Mouse (Mus musculus) embryonic facial prominence, embryonic 12.5 days (tissue): ENCODE results near the gene Pate1. TPM values are rescaled to one million over a fixed set of nuclear protein-coding genes. Genes with fewer than 3 reads are reported as not detected.

Experiments used
- ATAC-seq: fragments of 200-750 bp; cut with Nextera tagmentation; 2 replicates; pipeline ENCODE4 v1.8.0; 2017; ENCODE audit not compliant: insufficient number of reproducible peaks, insufficient read depth, low FRiP score, low TSS enrichment
- H3K27ac ChIP-seq: fragments of 300-500 bp; sonication (generic); 2 replicates; pipeline ENCODE4 v1.5.1; 2016; ENCODE audit warnings: mild to moderate bottlenecking
- H3K27me3 ChIP-seq: fragments of 300-500 bp; sonication (generic); 2 replicates; pipeline ENCODE4 v1.6.1; 2016; ENCODE audit warnings: mild to moderate bottlenecking, moderate library complexity
- H3K36me3 ChIP-seq: fragments of 300-500 bp; sonication (generic); 2 replicates; pipeline ENCODE4 v1.6.1; 2016; ENCODE audit warnings: mild to moderate bottlenecking
- H3K4me1 ChIP-seq: fragments of 300-500 bp; sonication (generic); 2 replicates; pipeline ENCODE4 v1.6.1; 2016
- H3K4me2 ChIP-seq: fragments of 300-500 bp; sonication (generic); replicated peaks from 2 replicates; pipeline ENCODE4 v1.6.1; 2016; ENCODE audit warnings: mild to moderate bottlenecking, moderate library complexity
- H3K4me3 ChIP-seq: fragments of 300-500 bp; sonication (generic); 2 replicates; pipeline ENCODE4 v1.5.1; 2016; ENCODE audit warnings: mild to moderate bottlenecking
- H3K9ac ChIP-seq: fragments of 300-500 bp; sonication (generic); 2 replicates; pipeline ENCODE4 v1.6.1; 2016; ENCODE audit warnings: mild to moderate bottlenecking, moderate library complexity
- H3K9me3 ChIP-seq: fragments of 300-500 bp; sonication (generic); 2 replicates; pipeline ENCODE4 v1.6.1; 2016; ENCODE audit warnings: mild to moderate bottlenecking, moderate library complexity
- WGBS: fragments of 180-500 bp; shearing (Covaris S2); methylation state at CpG from one replicate; pipeline ENCODE4 v1.1.7; 2016; 5-methylcytosine and 5-hydroxymethylcytosine counted together
- polyA plus RNA-seq: library from polyadenylated mRNA; unstranded; fragments of >200 nt; fragmentation: Nextera tagmentation; extraction: Ambion mirVana; gene quantifications from 2 replicates; pipeline ENCODE4 v1.2.1, GENCODE M21; 2016

Pate1 gene
- polyA plus RNA-seq = not detected in 2 replicates

- 32% methylated on average over 1 of the region's 1 CpGs for WGBS
- H3K36me3 ChIP-seq = no peaks in the 10 kb centered on the region
Measured at GRCm38 (mm10) chr9:35687013-35687412, at the start of gene Pate1. Gene Pate1 (minus strand): TSS chr9:35687390.

GRCm38 (mm10) chr9:35707265-35707664 is 20.1 kb upstream of the Pate1 start:
- H3K27ac ChIP-seq = no peak overlapping the region
- H3K4me1 ChIP-seq = no peaks in the 10 kb centered on the region
- H3K27me3 ChIP-seq = no peaks in the 10 kb centered on the region
- H3K4me3 ChIP-seq = no peak overlapping the region
- no peak overlapping the region for H3K9ac ChIP-seq
- ATAC-seq = no peak
- H3K36me3 ChIP-seq = no peaks in the 10 kb centered on the region
- H3K9me3 ChIP-seq = no peaks in the 10 kb centered on the region
- no peak overlapping the region for H3K4me2 ChIP-seq

More at GRCm38 (mm10) chr9:35687013-35687412, at the start of gene Pate1:
- Histone ChIP-seq H3K4me1 (peaks cover 7% of the 10 kb centered on the region; the same call in 1 of the 2 replicates), H3K27me3 (no peaks in the 10 kb centered on the region), H3K4me3 (no peak within 1 kb of the TSS), H3K9ac (no peak within 1 kb of the TSS), H3K4me2 (no peak within 1 kb of the TSS), H3K9me3 (no peaks in the 10 kb centered on the region), H3K27ac (no peak within 1 kb of the TSS)
- ATAC-seq = peak; percentile 15; the same call in 1 of the 2 replicates

GRCm38 (mm10) chr9:35691924-35692323 is 4.7 kb upstream of the Pate1 start:
- no peak overlapping the region for H3K4me3 ChIP-seq
- H3K9me3 ChIP-seq = no peaks in the 10 kb centered on the region
- no peak overlapping the region for H3K27ac ChIP-seq
- H3K36me3 ChIP-seq = no peaks in the 10 kb centered on the region
- H3K4me2 ChIP-seq = no peak overlapping the region
- H3K27me3 ChIP-seq = no peaks in the 10 kb centered on the region
- no peak overlapping the region for H3K9ac ChIP-seq
- ATAC-seq = no peak
- H3K4me1 ChIP-seq = peaks cover 3% of the 10 kb centered on the region; the same call in 1 of the 2 replicates

- ATAC-seq = no peak
- no peak overlapping the region for H3K4me2 ChIP-seq
- H3K36me3 ChIP-seq = no peaks in the 10 kb centered on the region
- no peak overlapping the region for H3K27ac ChIP-seq
- no peaks in the 10 kb centered on the region for H3K27me3 ChIP-seq
- H3K4me1 ChIP-seq = no peaks in the 10 kb centered on the region
- H3K4me3 ChIP-seq = no peak overlapping the region
- WGBS = 79% methylated on average over 2 of the region's 2 CpGs
- no peaks in the 10 kb centered on the region for H3K9me3 ChIP-seq
- H3K9ac ChIP-seq = no peak overlapping the region
Measured at GRCm38 (mm10) chr9:35673557-35673956, 13.6 kb downstream of the Pate1 start.

GRCm38 (mm10) chr9:35648102-35648501 is 39.1 kb downstream of the Pate1 start, which contains the start of gene Pate3:
Gene Pate3 (minus strand): TSS chr9:35648202.
- H3K9me3 ChIP-seq = no peaks in the 10 kb centered on the region
- H3K4me2 ChIP-seq = no peak within 1 kb of the TSS
- no peak within 1 kb of the TSS for H3K4me3 ChIP-seq
- no peaks in the 10 kb centered on the region for H3K36me3 ChIP-seq
- no peak for ATAC-seq
- no peaks in the 10 kb centered on the region for H3K27me3 ChIP-seq
- no peak within 1 kb of the TSS for H3K9ac ChIP-seq
- H3K4me1 ChIP-seq = no peaks in the 10 kb centered on the region
- 63% methylated on average over 1 of the region's 1 CpGs for WGBS
- no peak within 1 kb of the TSS for H3K27ac ChIP-seq

Other genes starting within 250 kb of the Pate1 start
- not detected in 2 replicates for gene Gm1113, start 169.1 kb downstream of the Pate1 start, polyA plus RNA-seq
- gene Ddx25, start 128.9 kb downstream of the Pate1 start, polyA plus RNA-seq = 6.2 and 6.4 TPM in 2 replicates
- 20.9 and 21.4 TPM in 2 replicates for gene Pus3, start 128.8 kb downstream of the Pate1 start, polyA plus RNA-seq
- gene Pate2, start 117.1 kb downstream of the Pate1 start, polyA plus RNA-seq = 1.2 and 1.3 TPM in 2 replicates
- gene Hyls1, start 117.0 kb downstream of the Pate1 start, polyA plus RNA-seq = 20.3 and 23.6 TPM in 2 replicates
- not detected in 2 replicates for gene Pate4, start 75.4 kb downstream of the Pate1 start, polyA plus RNA-seq
- gene Pate3, start 39.2 kb downstream of the Pate1 start, polyA plus RNA-seq = not detected in 2 replicates
- gene Gm17677, start 53.7 kb upstream of the Pate1 start, polyA plus RNA-seq = not detected in 2 replicates
- gene Gm17727, start 90.7 kb upstream of the Pate1 start, polyA plus RNA-seq = not detected in 2 replicates
- not detected in 2 replicates for gene Gm27235, start 102.7 kb upstream of the Pate1 start, polyA plus RNA-seq
- not detected in 2 replicates for gene D730048I06Rik, start 102.7 kb upstream of the Pate1 start, polyA plus RNA-seq
- not detected in 2 replicates for gene 9230110F15Rik, start 156.8 kb upstream of the Pate1 start, polyA plus RNA-seq
- gene 9230113P08Rik, start 221.0 kb upstream of the Pate1 start, polyA plus RNA-seq = not detected in 2 replicates